Mouse (Mus musculus) forebrain, embryonic 12.5 days (tissue): ENCODE data around the gene Vps11. TPM values are rescaled to one million over a fixed set of nuclear protein-coding genes. Genes with fewer than 3 reads are reported as not detected.
A peak's percentile ranks its signal among the peaks of the same experiment; 100 is the strongest.

ENCODE experiments used
- ATAC-seq: fragments of 200-750 bp; cut with Nextera tagmentation; 2 replicates; pipeline ENCODE4 v1.8.0; 2017; ENCODE audit warnings: moderate TSS enrichment; ENCODE audit not compliant: low FRiP score
- H3K27ac ChIP-seq: fragments of 300-500 bp; sonication (generic); 2 replicates; pipeline ENCODE4 v1.5.1; 2016; ENCODE audit warnings: mild to moderate bottlenecking
- H3K27me3 ChIP-seq: fragments of 300-500 bp; sonication (generic); 2 replicates; pipeline ENCODE4 v1.6.1; 2016; ENCODE audit warnings: mild to moderate bottlenecking
- H3K36me3 ChIP-seq: fragments of 300-500 bp; sonication (generic); replicated peaks from 2 replicates; pipeline ENCODE4 v1.6.1; 2016; ENCODE audit warnings: mild to moderate bottlenecking
- H3K4me1 ChIP-seq: fragments of 300-500 bp; sonication (generic); 2 replicates; pipeline ENCODE4 v1.6.1; 2016
- H3K4me2 ChIP-seq: fragments of 300-500 bp; sonication (generic); 2 replicates; pipeline ENCODE4 v1.6.1; 2016; ENCODE audit warnings: mild to moderate bottlenecking, moderate library complexity
- H3K4me3 ChIP-seq: fragments of 300-500 bp; sonication (generic); replicated peaks from 2 replicates; pipeline ENCODE4 v1.5.1; 2016; ENCODE audit warnings: mild to moderate bottlenecking
- H3K9ac ChIP-seq: fragments of 300-500 bp; sonication (generic); 2 replicates; pipeline ENCODE4 v1.6.1; 2016; ENCODE audit warnings: mild to moderate bottlenecking
- H3K9me3 ChIP-seq: fragments of 300-500 bp; sonication (generic); 2 replicates; pipeline ENCODE4 v1.6.1; 2016
- WGBS: fragments of 180-500 bp; shearing (Covaris S2); methylation state at CpG from one replicate; pipeline ENCODE4 v1.1.7; 2016; 5-methylcytosine and 5-hydroxymethylcytosine counted together
- polyA plus RNA-seq: library from polyadenylated mRNA; unstranded; fragments of >200 nt; fragmentation: Nextera tagmentation; extraction: Ambion mirVana; gene quantifications from 2 replicates; pipeline ENCODE4 v1.2.1, GENCODE M21; 2016

Gene Vps11
- polyA plus RNA-seq, 1 experiment from 2014 or later: 34.8 TPM

DNA sequence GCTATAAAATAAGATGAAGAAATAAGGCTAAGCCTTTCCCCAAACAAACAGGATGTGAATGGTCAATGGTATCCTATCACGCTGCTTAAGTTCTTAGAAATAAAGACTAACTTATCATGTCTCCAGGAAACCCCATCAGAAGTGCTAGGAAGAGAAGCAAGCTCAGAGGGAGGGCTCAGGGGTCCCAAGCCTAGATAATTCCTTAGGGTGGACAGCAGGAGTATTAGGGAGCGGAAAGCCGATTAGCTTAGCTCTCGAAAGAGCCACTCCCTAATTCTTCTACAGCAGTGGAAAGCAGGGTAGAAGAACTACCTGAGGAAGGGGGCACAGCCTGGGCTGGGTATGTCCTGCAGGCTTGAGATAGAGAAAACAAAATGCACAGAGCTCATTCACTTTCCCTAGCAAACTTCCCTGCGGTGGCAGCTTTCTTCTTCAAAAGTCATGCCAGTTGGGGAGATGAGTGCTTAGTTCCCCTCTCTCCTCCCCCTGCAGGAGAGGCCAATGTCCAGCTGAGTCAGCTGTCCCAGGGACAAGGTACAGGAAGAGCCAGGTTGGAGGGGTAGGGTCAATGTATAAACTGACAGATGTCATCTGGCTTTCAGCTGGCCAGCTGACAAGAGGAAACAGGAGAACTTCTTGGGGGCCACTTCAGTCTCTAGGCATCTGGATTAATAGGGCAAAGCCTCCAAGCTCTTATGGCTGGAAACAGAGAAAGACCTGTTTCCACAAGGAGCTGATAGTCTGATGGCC, 43.2 kb downstream of the Vps11 start:
- no peaks in the 10 kb centered on the region for H3K27me3 ChIP-seq
- ATAC-seq: no peak
- H3K36me3 ChIP-seq: peaks cover 34% of the 10 kb centered on the region
- peak overlapping the region; percentile 86 for H3K4me3 ChIP-seq
- peaks cover 35% of the 10 kb centered on the region for H3K4me1 ChIP-seq
- H3K9me3 ChIP-seq: no peaks in the 10 kb centered on the region
- peak overlapping the region; percentile 94 for H3K4me2 ChIP-seq
- 57% methylated on average over 5 of the region's 5 CpGs for WGBS
- no peak overlapping the region for H3K27ac ChIP-seq
- H3K9ac ChIP-seq: 0 out of 2 replicates have a peak overlapping the region, but pooled peaks have one; percentile 94

DNA sequence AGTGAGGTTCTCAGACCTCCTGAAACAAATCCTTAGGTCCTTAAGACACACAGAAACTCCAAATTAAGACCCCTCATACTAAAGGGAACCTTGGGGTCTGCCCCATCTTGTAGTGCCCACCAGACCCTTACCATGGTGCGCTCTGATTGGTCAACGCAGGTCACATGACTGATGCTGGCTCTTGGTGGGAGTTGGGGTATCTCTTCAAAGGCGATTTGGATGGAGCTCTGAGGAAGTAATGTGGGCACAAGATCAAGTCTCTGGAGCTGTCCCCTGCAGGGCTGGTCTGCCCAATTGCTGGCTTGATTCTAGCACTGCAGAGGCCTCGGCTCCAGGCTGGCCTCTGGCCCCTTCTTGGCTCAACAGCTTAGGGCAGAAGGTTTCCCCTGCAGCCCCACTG, 44.0 kb downstream of the Vps11 start:
- Histone ChIP-seq H3K4me2 (peak overlapping the region; percentile 94; the same call in 1 of the 2 replicates), H3K4me1 (peaks cover 35% of the 10 kb centered on the region), H3K9ac (no peak overlapping the region), H3K36me3 (peaks cover 40% of the 10 kb centered on the region), H3K27me3 (no peaks in the 10 kb centered on the region), H3K27ac (no peak overlapping the region), H3K4me3 (no peak overlapping the region), H3K9me3 (no peaks in the 10 kb centered on the region)
- 76% methylated on average over 4 of the region's 4 CpGs for WGBS
- ATAC-seq: no peak

DNA sequence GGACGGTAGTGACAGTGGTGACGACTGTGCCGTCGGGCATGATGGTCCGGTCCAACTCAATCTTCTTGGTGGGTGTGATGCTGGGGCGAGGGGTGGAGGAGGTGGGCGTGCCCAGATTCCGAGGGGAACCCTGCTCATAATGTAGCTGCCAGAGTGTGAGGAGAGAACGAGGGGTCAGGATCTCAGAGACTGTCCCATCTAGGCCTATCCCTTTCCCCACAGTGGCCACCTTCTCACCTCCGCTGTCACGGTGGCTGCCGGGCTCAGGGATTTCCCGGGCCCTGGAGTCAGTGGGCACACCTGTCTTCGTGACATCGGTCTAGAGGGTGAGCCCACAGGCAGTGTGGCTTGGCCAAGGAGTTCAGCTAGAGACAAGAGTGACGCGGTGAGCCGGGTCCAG, 46.6 kb downstream of the Vps11 start:
- ATAC-seq: no peak
- H3K27ac ChIP-seq: no peak overlapping the region
- H3K9me3 ChIP-seq: no peaks in the 10 kb centered on the region
- WGBS: 94% methylated on average over 18 of the region's 18 CpGs
- peaks cover 4% of the 10 kb centered on the region for H3K27me3 ChIP-seq
- H3K4me1 ChIP-seq: peaks cover 43% of the 10 kb centered on the region
- H3K4me3 ChIP-seq: no peak overlapping the region
- no peak overlapping the region for H3K9ac ChIP-seq
- H3K4me2 ChIP-seq: no peak overlapping the region
- peaks cover 47% of the 10 kb centered on the region for H3K36me3 ChIP-seq

DNA sequence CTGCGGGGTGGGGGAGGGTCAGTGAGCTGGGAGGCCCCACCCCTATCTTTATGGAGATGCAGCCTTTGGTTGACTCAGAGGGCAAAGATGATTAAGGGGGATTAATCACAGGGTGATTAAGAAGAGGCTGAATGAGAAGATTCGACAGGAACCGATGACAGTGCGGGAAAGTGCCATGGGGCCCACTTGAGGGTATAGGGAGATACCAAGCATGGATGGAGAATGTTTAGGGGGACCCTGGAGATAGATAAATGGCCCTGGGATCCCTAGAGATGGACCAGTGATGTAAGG, 47.3 kb downstream of the Vps11 start:
- no peak for ATAC-seq
- H3K9ac ChIP-seq: no peak overlapping the region
- WGBS: 59% methylated on average over 4 of the region's 4 CpGs
- no peak overlapping the region for H3K27ac ChIP-seq
- H3K36me3 ChIP-seq: peaks cover 47% of the 10 kb centered on the region
- no peak overlapping the region for H3K4me2 ChIP-seq
- no peaks in the 10 kb centered on the region for H3K9me3 ChIP-seq
- peaks cover 41% of the 10 kb centered on the region for H3K4me1 ChIP-seq
- no peak overlapping the region for H3K4me3 ChIP-seq
- H3K27me3 ChIP-seq: peaks cover 4% of the 10 kb centered on the region

DNA sequence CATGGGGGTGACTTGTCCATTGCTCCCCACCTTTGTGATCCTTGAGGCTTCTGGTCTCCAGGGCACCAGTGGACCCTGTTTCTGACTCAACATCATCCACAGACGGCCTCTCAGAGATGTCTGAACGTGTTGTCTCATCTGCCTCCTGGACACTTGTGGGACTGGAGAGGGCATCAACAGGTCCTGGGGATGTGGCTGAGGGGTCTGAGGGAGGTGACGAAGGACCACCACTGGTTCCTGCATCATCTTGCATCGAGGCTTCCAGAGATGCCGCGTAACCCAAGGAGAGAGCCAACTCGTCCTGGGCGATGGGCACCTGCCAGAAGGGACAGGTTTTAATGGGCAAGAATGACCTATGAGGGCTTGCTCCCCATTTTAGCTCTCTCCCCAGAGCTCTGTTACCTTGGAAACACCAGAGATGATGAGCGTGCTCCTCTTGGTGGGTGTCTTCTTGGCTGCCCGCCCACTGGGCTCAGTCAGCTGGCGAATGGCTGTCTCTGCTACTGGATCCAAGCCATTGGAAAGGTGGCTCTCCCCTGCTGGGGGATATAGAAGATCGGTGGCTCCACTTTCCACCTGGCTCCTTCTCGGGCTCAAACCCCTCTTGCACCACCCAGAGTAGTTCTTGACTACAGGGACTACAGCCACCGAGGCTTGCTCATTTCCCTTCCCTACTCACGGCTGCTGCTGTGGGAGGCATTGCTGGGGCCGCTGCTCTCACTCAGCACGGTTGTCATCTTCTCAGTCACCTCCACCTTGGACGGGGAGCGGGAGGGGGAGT, 47.8 kb downstream of the Vps11 start:
- peaks cover 4% of the 10 kb centered on the region for H3K27me3 ChIP-seq
- H3K9ac ChIP-seq: no peak overlapping the region
- no peak overlapping the region for H3K4me3 ChIP-seq
- peaks cover 47% of the 10 kb centered on the region for H3K36me3 ChIP-seq
- no peak overlapping the region; the same call in 1 of the 2 replicates for H3K27ac ChIP-seq
- H3K9me3 ChIP-seq: no peaks in the 10 kb centered on the region
- WGBS: 74% methylated on average over 19 of the region's 19 CpGs
- H3K4me1 ChIP-seq: peaks cover 35% of the 10 kb centered on the region
- H3K4me2 ChIP-seq: no peak overlapping the region
- ATAC-seq: no peak

DNA sequence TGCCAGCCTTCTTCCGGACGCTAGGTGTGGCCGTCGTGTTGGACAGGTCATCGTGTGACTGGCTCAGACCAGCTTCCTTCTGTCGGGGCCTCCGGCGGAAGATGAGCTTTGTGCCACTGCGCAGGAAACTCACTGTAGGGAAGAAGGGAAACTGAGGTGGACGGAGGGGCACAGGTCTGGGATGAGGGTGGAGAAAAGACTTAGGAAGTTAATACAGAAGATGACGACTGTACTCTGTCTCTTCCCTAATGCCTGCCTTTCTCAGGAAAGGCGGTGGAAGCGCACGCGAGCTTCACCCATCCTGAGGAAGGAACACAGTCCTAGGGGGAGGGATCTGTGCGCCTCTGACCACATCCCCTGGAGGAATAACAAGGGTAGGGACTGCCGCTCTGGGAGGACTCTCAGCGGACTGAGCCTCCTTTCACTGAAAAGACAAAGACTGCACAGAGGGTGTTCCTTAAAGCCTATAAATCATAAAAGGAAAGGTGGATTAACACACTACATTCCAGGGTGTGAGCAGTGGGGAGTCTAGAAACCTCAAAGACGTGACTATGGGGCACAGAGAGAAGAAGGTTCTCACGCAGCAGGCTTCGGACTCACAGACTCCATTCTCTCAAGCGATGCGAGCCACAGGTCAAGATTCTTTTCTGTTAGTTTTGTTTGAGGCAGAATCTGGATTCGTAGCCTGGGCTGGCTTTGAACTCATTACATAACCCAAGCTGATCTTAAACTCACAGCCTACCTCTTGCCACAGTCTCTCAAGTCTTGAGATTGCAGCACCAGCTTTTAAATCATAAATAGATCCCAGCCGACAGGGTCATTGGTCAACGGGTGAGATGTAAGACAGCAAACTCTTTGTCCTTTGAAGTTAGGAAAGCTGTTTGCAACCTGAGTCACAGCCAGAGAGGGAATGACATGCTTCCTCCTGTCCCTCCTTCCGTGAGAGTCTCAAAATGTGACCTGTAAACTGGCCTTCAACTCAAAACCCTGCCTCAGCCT, 50.0 kb downstream of the Vps11 start:
- peaks cover 4% of the 10 kb centered on the region for H3K27me3 ChIP-seq
- peak overlapping the region; percentile 36; the same call in 1 of the 2 replicates for H3K27ac ChIP-seq
- ATAC-seq: no peak
- peak overlapping the region; percentile 12; the same call in 1 of the 2 replicates for H3K9ac ChIP-seq
- H3K4me2 ChIP-seq: peak overlapping the region; percentile 19; the same call in 1 of the 2 replicates
- peaks cover 18% of the 10 kb centered on the region for H3K4me1 ChIP-seq
- peak overlapping the region; percentile 4; the same call in 1 of the 2 replicates for H3K4me3 ChIP-seq
- H3K9me3 ChIP-seq: no peaks in the 10 kb centered on the region
- peaks cover 46% of the 10 kb centered on the region for H3K36me3 ChIP-seq
- 4% methylated on average over 27 of the region's 27 CpGs for WGBS

DNA sequence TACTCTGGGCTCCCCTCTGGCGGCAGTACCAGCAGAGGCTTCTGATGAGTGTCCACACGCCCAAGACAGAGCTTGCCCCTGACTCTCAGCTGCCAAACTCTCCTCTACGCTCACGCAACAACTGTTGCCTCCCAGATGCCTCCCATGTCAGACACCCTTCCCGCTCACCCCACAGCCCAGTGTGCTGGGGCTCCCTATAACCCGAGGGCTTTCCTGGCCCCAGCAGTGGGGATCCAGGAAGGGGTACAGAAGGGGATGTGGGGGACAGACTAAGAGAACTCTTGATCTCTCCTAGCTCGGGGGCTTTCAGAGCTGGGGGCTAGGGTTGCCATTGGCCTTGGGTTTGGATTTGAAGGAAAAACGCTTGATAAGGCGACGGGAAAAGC, 50.7 kb downstream of the Vps11 start:
- ATAC-seq: no peak

DNA sequence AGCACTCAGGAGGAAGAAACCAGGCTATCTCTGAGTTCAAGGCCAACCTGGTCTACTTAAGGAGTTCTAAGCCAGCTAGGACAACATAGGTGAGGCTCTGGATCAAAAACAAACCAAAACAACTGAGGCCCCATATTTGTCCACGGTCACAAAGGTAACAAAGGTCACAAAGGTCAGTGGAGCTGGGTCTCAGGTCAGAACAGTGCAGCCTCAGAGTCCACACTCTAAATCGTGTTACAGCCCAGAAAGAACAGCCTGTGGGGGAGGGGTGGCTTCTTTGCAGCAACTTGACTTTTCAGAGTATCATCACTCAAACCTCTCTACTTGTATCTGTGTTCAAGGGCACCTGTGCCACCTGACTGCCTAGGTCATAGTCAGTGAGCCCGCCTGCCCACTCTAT, 51.7 kb downstream of the Vps11 start:
- Histone ChIP-seq H3K4me3 (no peak overlapping the region), H3K27me3 (peaks cover 4% of the 10 kb centered on the region), H3K27ac (no peak overlapping the region), H3K4me2 (no peak overlapping the region), H3K36me3 (peaks cover 29% of the 10 kb centered on the region), H3K9ac (no peak overlapping the region), H3K9me3 (no peaks in the 10 kb centered on the region), H3K4me1 (peaks cover 20% of the 10 kb centered on the region)
- ATAC-seq: no peak
- 53% methylated on average over 3 of the region's 3 CpGs for WGBS

More for the DNA sequence above, 50.7 kb downstream of the Vps11 start:
- Histone ChIP-seq H3K9ac (peak overlapping the region; percentile 12; the same call in 1 of the 2 replicates), H3K4me1 (peaks cover 18% of the 10 kb centered on the region), H3K4me3 (0 out of 2 replicates have a peak overlapping the region, but pooled peaks have one; percentile 4), H3K27me3 (peaks cover 4% of the 10 kb centered on the region), H3K36me3 (peaks cover 39% of the 10 kb centered on the region), H3K4me2 (0 out of 2 replicates have a peak overlapping the region, but pooled peaks have one; percentile 19), H3K27ac (no peak overlapping the region), H3K9me3 (no peaks in the 10 kb centered on the region)
- WGBS: 29% methylated on average over 10 of the region's 10 CpGs

DNA sequence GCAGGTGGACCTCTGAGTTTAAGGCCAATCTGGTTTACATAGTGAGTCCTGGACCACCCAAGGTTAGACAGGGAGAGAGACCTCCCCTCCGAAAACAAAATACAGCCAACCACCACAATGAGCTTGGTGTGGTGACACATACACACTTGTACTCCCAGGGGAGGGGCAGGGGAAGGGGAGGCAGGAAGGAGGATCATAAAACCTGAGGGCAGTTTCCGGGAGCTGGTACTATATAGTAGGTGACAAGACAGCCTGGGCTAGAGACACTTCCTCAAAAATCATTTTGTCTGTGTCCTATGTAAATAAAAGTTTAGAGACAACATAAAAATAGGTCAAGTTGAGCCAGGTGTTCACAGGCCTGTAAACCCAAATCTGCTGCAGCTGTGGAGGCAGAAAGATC, 54.2 kb downstream of the Vps11 start:
- peaks cover 13% of the 10 kb centered on the region for H3K36me3 ChIP-seq
- ATAC-seq: no peak
- peaks cover 4% of the 10 kb centered on the region for H3K27me3 ChIP-seq
- WGBS: 98% methylated on average over 2 of the region's 2 CpGs
- H3K9ac ChIP-seq: no peak overlapping the region
- H3K9me3 ChIP-seq: no peaks in the 10 kb centered on the region
- no peak overlapping the region for H3K4me3 ChIP-seq
- no peak overlapping the region for H3K4me2 ChIP-seq
- H3K27ac ChIP-seq: no peak overlapping the region
- peaks cover 30% of the 10 kb centered on the region for H3K4me1 ChIP-seq

DNA sequence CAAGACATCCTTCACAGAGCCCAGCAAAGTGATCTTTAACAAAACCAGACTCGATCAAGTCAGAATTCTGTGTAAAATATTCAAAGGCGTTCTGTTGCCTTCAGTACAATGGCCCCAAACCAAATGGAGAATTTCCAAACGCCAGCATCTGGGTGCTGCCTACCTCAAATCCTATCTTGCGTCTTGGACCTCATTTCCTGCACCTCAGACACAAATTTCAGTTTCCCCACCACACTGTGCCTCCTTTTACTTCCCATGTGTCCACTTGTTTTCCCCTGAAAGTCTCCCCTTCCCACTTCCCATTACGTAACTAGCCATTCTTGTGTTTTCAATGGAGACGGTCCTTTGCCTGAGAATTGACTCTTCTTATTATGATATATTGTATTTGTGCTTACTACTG, 54.9 kb downstream of the Vps11 start:
- Histone ChIP-seq H3K4me2 (no peak overlapping the region), H3K9me3 (no peaks in the 10 kb centered on the region), H3K9ac (no peak overlapping the region), H3K27me3 (peaks cover 4% of the 10 kb centered on the region), H3K4me3 (no peak overlapping the region), H3K36me3 (peaks cover 20% of the 10 kb centered on the region), H3K27ac (no peak overlapping the region), H3K4me1 (peaks cover 24% of the 10 kb centered on the region)
- ATAC-seq: no peak
- WGBS: 91% methylated on average over 6 of the region's 6 CpGs

DNA sequence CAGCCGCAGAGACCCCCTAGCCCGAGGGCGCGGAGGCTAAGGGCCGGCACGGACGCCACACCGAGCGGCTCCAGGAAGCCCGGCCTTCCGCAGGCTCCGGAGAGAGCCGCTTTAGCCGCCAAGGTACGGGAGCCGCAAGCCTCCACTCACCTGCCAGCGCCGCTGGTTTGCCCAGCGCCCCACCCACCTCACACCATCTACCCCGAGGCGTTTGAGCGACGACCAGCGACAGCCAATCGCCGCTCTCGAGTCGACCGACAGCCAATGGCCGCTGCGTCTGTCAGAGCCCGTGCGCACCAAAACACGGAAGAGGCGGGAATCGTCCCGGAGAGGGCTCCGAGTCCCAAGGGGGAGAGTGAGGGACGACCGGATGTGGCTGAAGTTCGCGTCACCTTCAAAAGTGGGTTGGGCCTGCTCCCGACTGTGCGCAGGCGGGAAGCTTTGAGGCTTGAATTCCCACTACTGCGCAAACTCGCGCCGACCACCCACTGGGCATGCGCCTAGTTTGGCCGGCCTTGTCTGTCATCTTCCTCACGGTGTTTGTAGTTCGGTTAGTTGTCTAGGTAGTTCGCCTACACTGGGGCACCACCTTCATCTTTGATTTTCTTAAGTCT, 55.9 kb downstream of the Vps11 start, which contains the start of gene Hinfp:
Hinfp (minus strand) TSS at position 206 of the 614 bp plus-strand sequence.
- peak within 1 kb of the TSS; percentile 86 for H3K9ac ChIP-seq
- H3K9me3 ChIP-seq: no peaks in the 10 kb centered on the region
- peaks cover 14% of the 10 kb centered on the region for H3K4me1 ChIP-seq
- H3K4me2 ChIP-seq: peak within 1 kb of the TSS; percentile 67
- H3K4me3 ChIP-seq: peak within 1 kb of the TSS; percentile 90
- peaks cover 26% of the 10 kb centered on the region for H3K36me3 ChIP-seq
- peak; percentile 99 for ATAC-seq
- under 1% methylated on average over 54 of the region's 54 CpGs for WGBS
- H3K27me3 ChIP-seq: no peaks in the 10 kb centered on the region; the same call in 1 of the 2 replicates
- H3K27ac ChIP-seq: peak within 1 kb of the TSS; percentile 79
